9 mouse cellular contexts compared by ENCODE assay signal in the genomic region with DNA sequence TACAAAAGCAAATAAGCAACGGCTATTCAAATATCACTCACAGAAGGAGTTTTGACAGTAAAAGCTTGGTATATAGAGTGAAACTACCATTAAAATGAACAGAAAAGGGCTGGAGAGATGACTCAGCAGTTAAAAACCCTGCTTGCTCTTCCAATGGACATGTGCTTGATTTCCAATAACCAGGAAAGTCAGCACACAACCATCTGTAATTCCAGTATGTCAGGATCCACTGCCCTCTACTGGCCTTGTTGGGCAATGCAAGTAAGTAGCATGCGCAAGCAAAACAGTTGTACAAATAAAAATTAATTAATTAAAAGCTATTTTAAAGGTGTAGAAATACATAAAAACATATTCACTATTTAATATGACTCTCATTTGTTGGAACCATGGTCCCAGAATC. TPM values are rescaled to one million over a fixed set of nuclear protein-coding genes. Genes with fewer than 3 reads are reported as not detected.
DNase-seq lines count a peak whose midpoint lies in the region; ATAC-seq and TF ChIP-seq lines count a peak whose summit lies in the region.
"Had no signal": no experiment of that assay in that cellular context is flagged by ENCODE, and none has a peak within 500 bp of the region (broad histone marks: within the 10 kb centered on the region; RNA-seq: fewer than 3 reads in every experiment).

No protein-coding gene starts in this region.

- H3K36me3 ChIP-seq in intestine, postnatal 0 days (ENCODE audit: control insufficient read depth, insufficient read depth): no peaks in the 10 kb centered on the region
- H3K36me3 ChIP-seq in intestine, embryonic 16.5 days (ENCODE audit: control insufficient read depth, insufficient read depth, low read length): no peaks in the 10 kb centered on the region
- H3K36me3 ChIP-seq: limb, embryonic 15.5 days had no signal

- no peak overlapping the region for H3K27ac ChIP-seq in intestine, postnatal 0 days (ENCODE audit: low read depth, low read length)
- H3K27ac ChIP-seq in intestine, embryonic 16.5 days (ENCODE audit: low read length): no peak overlapping the region
- no peak overlapping the region for H3K27ac ChIP-seq in embryonic fibroblast, embryonic 13.5 days (ENCODE audit: insufficient read depth, low read length)
- H3K27ac ChIP-seq: limb, embryonic 15.5 days had no signal

- H3K9ac ChIP-seq in intestine, postnatal 0 days (ENCODE audit: low read depth, low read length): no peak overlapping the region
- H3K9ac ChIP-seq in intestine, embryonic 16.5 days (ENCODE audit: low read depth, low read length): no peak overlapping the region
- H3K9ac ChIP-seq: limb, embryonic 15.5 days had no signal

- 51% methylated on average over 2 of the region's 2 CpGs for WGBS in intestine, postnatal 0 days
- 55% methylated on average over 2 of the region's 2 CpGs for WGBS in intestine, embryonic 16.5 days

- H3K4me2 ChIP-seq in intestine, postnatal 0 days (replicated peaks; ENCODE audit: low read depth): no peak overlapping the region
- H3K4me2 ChIP-seq in intestine, embryonic 16.5 days (ENCODE audit: low read depth, low read length): no peak overlapping the region
- H3K4me2 ChIP-seq: limb, embryonic 15.5 days had no signal

- H3K4me3 ChIP-seq in intestine, postnatal 0 days (ENCODE audit: low read depth, low read length): no peak overlapping the region
- no peak overlapping the region for H3K4me3 ChIP-seq in intestine, embryonic 16.5 days (ENCODE audit: low read length)
- no peak overlapping the region for H3K4me3 ChIP-seq in embryonic fibroblast, embryonic 13.5 days (ENCODE audit: insufficient read depth, low read length)
- H3K4me3 ChIP-seq: limb, embryonic 15.5 days had no signal

- no peak for ATAC-seq in intestine, postnatal 0 days
- no peak for ATAC-seq in intestine, embryonic 16.5 days
- ATAC-seq in megakaryocyte progenitor cell, adult 5-6 weeks (replicated peaks; ENCODE audit: poor library complexity): peak; percentile 44; the same call in 1 of the 2 replicates

- no peaks in the 10 kb centered on the region for H3K4me1 ChIP-seq in intestine, postnatal 0 days (replicated peaks; ENCODE audit: control insufficient read depth, insufficient read depth, low read length)
- peaks cover 5% of the 10 kb centered on the region; the same call in 1 of the 2 replicates for H3K4me1 ChIP-seq in intestine, embryonic 16.5 days (ENCODE audit: control insufficient read depth, insufficient read depth, low read length)
- no peaks in the 10 kb centered on the region for H3K4me1 ChIP-seq in embryonic fibroblast, embryonic 13.5 days (ENCODE audit: control insufficient read depth, insufficient read depth, low read length)

- H3K9me3 ChIP-seq in intestine, postnatal 0 days (ENCODE audit: control insufficient read depth): no peaks in the 10 kb centered on the region
- H3K9me3 ChIP-seq in intestine, embryonic 16.5 days (ENCODE audit: control insufficient read depth, low read length): no peaks in the 10 kb centered on the region
- H3K9me3 ChIP-seq: limb, embryonic 15.5 days had no signal

- peak; percentile 70 for DNase-seq in ES-CJ7 (ENCODE audit: low read depth, low spot score)
- DNase-seq in adrenal gland, postnatal 10 days: peak; percentile 69
- DNase-seq in layer of hippocampus, adult 9-10 months (ENCODE audit: low spot score): peak; percentile 55
- no peak for DNase-seq in yolk sac, embryonic 10.5 days (ENCODE audit: low spot score)

- no peak for TF ChIP-seq POLR2A in embryonic fibroblast, embryonic 13.5 days (IDR thresholded peaks at IDR 0.05; ENCODE audit: low read depth, low read length)

- peak; percentile 83 for TF ChIP-seq CTCF in intestine, postnatal 0 days (IDR thresholded peaks at IDR 0.05; ENCODE audit: low read depth)
- peak; percentile 48; the same call in 1 of the 2 replicates for TF ChIP-seq CTCF in embryonic fibroblast, embryonic 13.5 days (IDR thresholded peaks at IDR 0.05; ENCODE audit: borderline replicate concordance, insufficient read depth, low read length)

- no peaks in the 10 kb centered on the region for H3K27me3 ChIP-seq in intestine, postnatal 0 days (replicated peaks; ENCODE audit: control insufficient read depth, insufficient read depth, low read length)
- H3K27me3 ChIP-seq in intestine, embryonic 16.5 days (replicated peaks; ENCODE audit: control insufficient read depth, insufficient read depth, low read length): no peaks in the 10 kb centered on the region
- H3K27me3 ChIP-seq: limb, embryonic 15.5 days had no signal

RNA-seq across cellular contexts. Expression of gene Armh4, which starts 2.6 kb away (rescaled TPM):
- polyA plus RNA-seq in intestine, postnatal 0 days (2015; fragmentation: Nextera tagmentation; extraction: Ambion mirVana): 5.3 and 6.2 TPM in 2 replicates
- polyA plus RNA-seq in intestine, embryonic 16.5 days (2015; fragmentation: Nextera tagmentation; extraction: Ambion mirVana): 13.3 and 14.6 TPM in 2 replicates
- 1 to 10 TPM; 3.6 to 3.7 TPM for total RNA-seq in adrenal gland, postnatal 10 days (2021)
- polyA plus RNA-seq in embryonic fibroblast, embryonic 13.5 days (2011; ENCODE audit: insufficient read length, low read depth, missing spikeins): 1.5 and 3.8 TPM in 2 replicates
- not detected in 2 replicates for total RNA-seq in megakaryocyte progenitor cell, adult 5-6 weeks (2015)
- total RNA-seq in megakaryocyte progenitor cell, adult 5-6 weeks (2017): 0.17 TPM in 1 of 2 replicates, not detected in the other
